Mouse (Mus musculus): ENCODE data around the gene Sh2b3. TPM values are rescaled to one million over a fixed set of nuclear protein-coding genes. Genes with fewer than 3 reads are reported as not detected.

The Sh2b3 gene
- polyA plus RNA-seq, 1 experiment from 2014 or later, result 24.4 TPM

GRCm38 (mm10) chr5:121815067-121815466, 22.4 kb downstream of the Sh2b3 start:
- Histone ChIP-seq H3K4me2 (replicated peaks; ENCODE audit: low read depth, low read length) (no peak overlapping the region), H3K4me1 (ENCODE audit: insufficient read depth, low read depth, low read length) (no peaks in the 10 kb centered on the region), H3K36me3 (ENCODE audit: insufficient read depth, low read length) (peaks cover 51% of the 10 kb centered on the region), H3K27me3 (replicated peaks; ENCODE audit: insufficient read depth, low read length) (no peaks in the 10 kb centered on the region), H3K4me3 (ENCODE audit: low read depth, low read length) (no peak overlapping the region), H3K9ac (replicated peaks; ENCODE audit: low read depth) (no peak overlapping the region), H3K27ac (ENCODE audit: low read length) (no peak overlapping the region), H3K9me3 (ENCODE audit: low read length) (no peaks in the 10 kb centered on the region)
- DNase-seq (ENCODE audit: low spot score), result peak; percentile 91
- WGBS, result 58% methylated on average over 3 of the region's 3 CpGs
- ATAC-seq, result peak; percentile 73
- TF ChIP-seq EP300 (IDR thresholded peaks at IDR 0.05), result no peak
- TF ChIP-seq CTCF (IDR thresholded peaks at IDR 0.05), result peak; percentile 89

GRCm38 (mm10) chr5:121813744-121814143, 23.7 kb downstream of the Sh2b3 start:
- Histone ChIP-seq H3K4me3 (ENCODE audit: low read depth, low read length) (no peak overlapping the region), H3K36me3 (ENCODE audit: insufficient read depth, low read length) (peaks cover 48% of the 10 kb centered on the region), H3K27me3 (replicated peaks; ENCODE audit: insufficient read depth, low read length) (no peaks in the 10 kb centered on the region), H3K9me3 (ENCODE audit: low read length) (no peaks in the 10 kb centered on the region), H3K27ac (ENCODE audit: low read length) (no peak overlapping the region), H3K4me1 (ENCODE audit: insufficient read depth, low read depth, low read length) (no peaks in the 10 kb centered on the region), H3K4me2 (replicated peaks; ENCODE audit: low read depth, low read length) (no peak overlapping the region), H3K9ac (replicated peaks; ENCODE audit: low read depth) (no peak overlapping the region)
- ATAC-seq (no peak), DNase-seq (ENCODE audit: low spot score) (no peak)
- 89% methylated on average over 10 of the region's 10 CpGs for WGBS
- TF ChIP-seq CTCF (IDR thresholded peaks at IDR 0.05) (no peak), EP300 (IDR thresholded peaks at IDR 0.05) (no peak)

- no peak for ATAC-seq
- Histone ChIP-seq H3K9me3 (ENCODE audit: low read length) (no peaks in the 10 kb centered on the region), H3K27ac (ENCODE audit: low read length) (no peak overlapping the region)
Observed at GRCm38 (mm10) chr5:121812526-121813243, 24.8 kb downstream of the Sh2b3 start.

GRCm38 (mm10) chr5:121811485-121811931, 25.9 kb downstream of the Sh2b3 start:
- Histone ChIP-seq H3K27ac (ENCODE audit: low read length) (no peak overlapping the region), H3K9ac (replicated peaks; ENCODE audit: low read depth) (no peak overlapping the region), H3K36me3 (ENCODE audit: insufficient read depth, low read length) (peaks cover 25% of the 10 kb centered on the region), H3K4me2 (replicated peaks; ENCODE audit: low read depth, low read length) (no peak overlapping the region), H3K4me3 (ENCODE audit: low read depth, low read length) (no peak overlapping the region), H3K4me1 (ENCODE audit: insufficient read depth, low read depth, low read length) (no peaks in the 10 kb centered on the region), H3K9me3 (ENCODE audit: low read length) (no peaks in the 10 kb centered on the region), H3K27me3 (replicated peaks; ENCODE audit: insufficient read depth, low read length) (no peaks in the 10 kb centered on the region)
- no peak for ATAC-seq
- 62% methylated on average over 5 of the region's 5 CpGs for WGBS
- no peak for DNase-seq (ENCODE audit: low spot score)
- TF ChIP-seq EP300 (IDR thresholded peaks at IDR 0.05) (no peak), CTCF (IDR thresholded peaks at IDR 0.05) (no peak)

More at GRCm38 (mm10) chr5:121812526-121813243, 24.8 kb downstream of the Sh2b3 start:
- Histone ChIP-seq H3K27me3 (replicated peaks; ENCODE audit: insufficient read depth, low read length) (no peaks in the 10 kb centered on the region), H3K4me3 (ENCODE audit: low read depth, low read length) (no peak overlapping the region), H3K36me3 (ENCODE audit: insufficient read depth, low read length) (peaks cover 37% of the 10 kb centered on the region), H3K4me2 (replicated peaks; ENCODE audit: low read depth, low read length) (no peak overlapping the region), H3K9ac (replicated peaks; ENCODE audit: low read depth) (no peak overlapping the region), H3K4me1 (ENCODE audit: insufficient read depth, low read depth, low read length) (no peaks in the 10 kb centered on the region)
- TF ChIP-seq EP300 (IDR thresholded peaks at IDR 0.05) (no peak), CTCF (IDR thresholded peaks at IDR 0.05) (no peak)
- 68% methylated on average over 7 of the region's 7 CpGs for WGBS
- no peak for DNase-seq (ENCODE audit: low spot score)

GRCm38 (mm10) chr5:121810331-121811151, 26.9 kb downstream of the Sh2b3 start:
- no peak overlapping the region for H3K9ac ChIP-seq (replicated peaks; ENCODE audit: low read depth)
- peaks cover 29% of the 10 kb centered on the region for H3K36me3 ChIP-seq (ENCODE audit: insufficient read depth, low read length)
- no peaks in the 10 kb centered on the region for H3K27me3 ChIP-seq (replicated peaks; ENCODE audit: insufficient read depth, low read length)
- H3K4me1 ChIP-seq (ENCODE audit: insufficient read depth, low read depth, low read length), result no peaks in the 10 kb centered on the region
- TF ChIP-seq CTCF (IDR thresholded peaks at IDR 0.05), result no peak
- TF ChIP-seq EP300 (IDR thresholded peaks at IDR 0.05), result no peak
- H3K9me3 ChIP-seq (ENCODE audit: low read length), result no peaks in the 10 kb centered on the region
- DNase-seq (ENCODE audit: low spot score) (no peak), ATAC-seq (no peak)
- 85% methylated on average over 17 of the region's 17 CpGs for WGBS
- no peak overlapping the region for H3K4me3 ChIP-seq (ENCODE audit: low read depth, low read length)
- no peak overlapping the region for H3K27ac ChIP-seq (ENCODE audit: low read length)
- H3K4me2 ChIP-seq (replicated peaks; ENCODE audit: low read depth, low read length), result no peak overlapping the region

- peak; percentile 39 for ATAC-seq
- Histone ChIP-seq H3K27me3 (replicated peaks; ENCODE audit: insufficient read depth, low read length) (no peaks in the 10 kb centered on the region), H3K27ac (ENCODE audit: low read length) (no peak overlapping the region), H3K4me3 (ENCODE audit: low read depth, low read length) (no peak overlapping the region), H3K4me2 (replicated peaks; ENCODE audit: low read depth, low read length) (no peak overlapping the region), H3K9me3 (ENCODE audit: low read length) (no peaks in the 10 kb centered on the region), H3K36me3 (ENCODE audit: insufficient read depth, low read length) (peaks cover 29% of the 10 kb centered on the region), H3K4me1 (ENCODE audit: insufficient read depth, low read depth, low read length) (no peaks in the 10 kb centered on the region), H3K9ac (replicated peaks; ENCODE audit: low read depth) (no peak overlapping the region)
- TF ChIP-seq EP300 (IDR thresholded peaks at IDR 0.05) (no peak), CTCF (IDR thresholded peaks at IDR 0.05) (no peak)
- 34% methylated on average over 5 of the region's 5 CpGs for WGBS
- DNase-seq (ENCODE audit: low spot score), result peak; percentile 51
Observed at GRCm38 (mm10) chr5:121809667-121810224, 27.7 kb downstream of the Sh2b3 start.
